Mouse (Mus musculus) heart, postnatal 36 days (tissue): ENCODE results near the gene Fmc1. TPM values are rescaled to one million over a fixed set of nuclear protein-coding genes. Genes with fewer than 3 reads are reported as not detected.
A peak's percentile ranks its signal among the peaks of the same experiment; 100 is the strongest.
"Not testable (repeated sequence)": the region's sequence is repeated elsewhere in the genome, so short reads cannot be mapped to it uniquely, and the experiment has no call there.

Experiments
- DNase-seq, 2 experiments: peaks; one replicate each; pipeline ENCODE4 v3.0.0; 2021 to 2022
- intact Hi-C: fragments of 180-260 bp; cut with DNase I; formaldehyde crosslinking; loops from one replicate; pipeline ENCODE4 v1.15.1; 2025
- total RNA-seq, 2 experiments: library from RNA; stranded (reverse); gene quantifications; 2 replicates each; pipeline ENCODE4 v1.2.3; 2021

The Fmc1 gene
- 100 to 1,000 TPM; 253 to 256 TPM for total RNA-seq

DNA sequence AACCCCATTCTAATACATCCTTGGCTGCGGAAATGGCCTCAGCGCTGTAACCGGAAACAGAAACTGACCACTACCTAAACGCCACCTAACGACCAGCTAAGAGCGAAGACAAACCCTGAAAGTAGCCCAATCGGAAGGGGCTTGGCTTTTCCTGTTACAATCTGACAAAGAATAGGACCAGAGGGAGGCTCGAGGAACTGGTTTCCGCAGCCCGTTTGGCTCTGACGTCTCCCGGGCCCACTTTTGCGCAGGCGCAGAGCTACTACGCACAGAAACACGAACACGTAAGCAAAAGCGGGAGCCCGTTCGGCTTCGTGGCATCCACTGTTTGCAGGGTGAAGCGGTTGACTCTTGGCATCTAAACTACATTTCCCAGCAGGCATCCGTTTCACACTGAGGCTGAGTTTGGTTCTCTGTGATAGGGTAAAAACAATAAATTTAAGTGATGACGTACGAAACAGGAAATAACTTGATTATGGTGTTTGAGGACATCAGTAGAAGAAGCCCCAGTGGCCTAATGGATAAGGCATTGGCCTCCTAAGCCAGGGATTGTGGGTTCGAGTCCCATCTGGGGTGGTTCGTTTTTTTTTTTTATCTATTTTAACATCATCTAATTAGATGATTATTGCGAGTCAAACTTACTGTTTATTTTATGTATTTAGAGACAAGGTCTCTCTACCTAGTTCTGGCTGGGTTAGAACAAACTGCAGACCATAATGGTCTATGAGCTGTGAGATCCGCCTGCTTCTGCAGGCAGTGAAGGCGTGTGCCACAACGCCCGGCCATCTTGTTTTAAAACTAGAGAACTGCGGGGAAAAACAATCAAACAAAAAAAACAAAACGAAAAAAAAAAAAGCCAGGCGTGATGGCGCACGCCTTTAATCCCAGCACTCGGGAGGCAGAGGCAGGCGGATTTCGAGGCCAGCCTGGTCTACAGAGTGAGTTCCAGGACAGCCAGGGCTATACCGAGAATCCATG, at the start of gene Fmc1:
Fmc1 (plus strand) TSS at position 75 of the 978 bp plus-strand sequence.
- intact Hi-C loops, result loop anchor here (2.0 kb wide), 1 partner anchor 101 kb away; the partner anchor contains the start of gene Ubn2
- DNase-seq, result peak; percentile 94 to 95

DNA sequence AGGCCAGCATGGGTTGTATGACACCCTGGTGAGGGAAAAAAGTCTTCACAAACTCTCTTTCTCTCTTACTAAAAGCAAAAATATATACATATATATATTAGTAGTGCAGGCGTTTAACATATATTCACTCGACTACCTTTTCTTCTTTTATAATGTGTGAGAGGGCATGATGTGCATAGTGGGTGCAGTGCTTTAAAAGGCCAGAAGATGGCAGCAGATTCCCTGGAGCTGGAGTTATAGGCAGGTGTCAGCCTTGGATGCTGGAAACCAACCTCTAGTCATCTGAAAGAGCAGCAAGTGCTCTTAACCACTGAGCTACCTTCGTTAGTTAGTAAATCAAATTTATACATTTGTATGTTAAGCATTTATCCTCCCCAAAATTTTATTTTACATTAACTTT, 40.8 kb upstream of the Fmc1 start:
- DNase-seq, result peak; percentile 32 to 64
- intact Hi-C loops, result loop anchor here (1.0 to 10.0 kb wide), 3 partner anchors 38 to 202 kb away; no protein-coding TSS in a partner anchor

DNA sequence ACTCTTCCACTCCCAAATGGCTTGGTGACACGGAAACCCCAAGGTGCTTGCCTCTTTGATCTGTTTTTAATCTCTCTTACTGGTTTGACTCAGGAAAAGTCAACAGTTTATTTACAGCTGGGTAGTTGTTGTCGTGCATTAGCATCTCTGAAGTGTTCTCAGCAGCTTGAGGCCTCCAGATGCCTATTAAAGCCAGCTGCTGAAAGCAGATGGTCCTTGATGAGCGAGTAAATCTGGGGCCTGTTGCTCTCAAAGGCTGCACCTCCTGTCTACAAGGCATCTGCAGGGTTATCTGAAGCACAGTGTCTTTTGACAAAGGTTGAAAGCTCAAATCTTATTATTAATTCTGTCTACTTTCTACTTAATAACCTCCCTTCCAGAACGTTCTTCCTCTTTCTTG, 37.7 kb upstream of the Fmc1 start:
- no peak for DNase-seq
- intact Hi-C loops, result loop anchor here (10.0 kb wide), 1 partner anchor 199 kb away; no protein-coding TSS in a partner anchor

DNA sequence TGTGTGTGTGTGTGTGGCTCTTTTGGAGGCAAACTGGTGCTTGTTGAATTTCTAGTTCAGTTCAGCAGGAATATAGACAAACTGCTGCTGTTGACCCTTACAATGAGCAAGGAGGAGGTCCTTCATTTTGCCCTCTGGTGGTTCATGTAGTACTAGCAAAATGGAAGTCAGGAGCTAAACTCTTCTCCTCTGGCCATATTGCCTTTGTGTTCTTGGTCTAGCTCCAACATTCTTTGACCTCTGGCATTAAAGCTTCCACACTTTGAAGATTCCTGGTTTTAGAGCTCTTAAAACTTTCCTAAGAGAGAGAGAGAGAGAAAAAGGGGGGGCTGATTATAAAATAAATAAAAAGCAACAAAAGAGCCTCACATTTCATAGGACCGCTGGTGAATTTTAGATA, 21.2 kb upstream of the Fmc1 start:
- intact Hi-C loops, result no loop called here
- DNase-seq, result no peak

DNA sequence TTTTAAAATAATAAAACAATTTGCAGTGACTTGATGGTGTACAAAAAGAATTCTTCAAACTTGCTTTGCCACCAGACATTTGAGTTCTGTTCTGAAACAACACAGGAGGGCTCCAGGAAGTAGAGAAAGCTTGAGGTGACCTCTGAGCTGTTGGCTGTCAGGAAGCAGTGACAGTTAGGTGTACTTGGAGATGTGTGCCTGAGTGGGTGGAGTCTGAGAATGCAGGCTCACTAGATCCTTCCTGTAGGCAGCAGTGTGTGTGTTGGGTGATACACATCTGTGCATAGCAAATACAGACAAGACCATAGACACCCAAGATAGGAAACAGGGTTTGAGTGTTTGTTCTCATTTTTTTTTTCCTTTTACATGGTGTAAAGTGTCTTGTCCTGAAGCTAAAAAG, 20.5 kb upstream of the Fmc1 start:
- no peak for DNase-seq
- intact Hi-C loops, result no loop called here

DNA sequence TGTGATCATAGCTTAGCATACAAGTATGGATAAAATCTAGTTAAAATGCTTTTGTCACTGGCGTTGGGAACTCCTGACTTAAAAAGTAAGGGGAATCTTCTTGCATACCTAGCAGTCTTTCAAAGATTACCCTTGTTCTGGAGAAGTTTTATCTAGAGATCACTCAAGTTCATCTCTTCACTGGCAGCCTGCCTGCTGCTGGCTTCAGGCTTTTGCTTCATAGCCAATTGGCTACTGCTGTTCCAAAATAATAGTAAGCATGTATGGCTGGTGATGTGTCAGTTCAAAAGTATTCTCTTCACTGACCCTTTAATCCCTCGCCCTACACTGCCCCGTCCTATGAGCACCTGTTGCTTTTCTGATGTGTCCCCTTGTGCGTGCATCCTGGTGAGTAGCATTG, 18.1 kb upstream of the Fmc1 start:
- intact Hi-C loops, result no loop called here
- DNase-seq, result no peak

DNA sequence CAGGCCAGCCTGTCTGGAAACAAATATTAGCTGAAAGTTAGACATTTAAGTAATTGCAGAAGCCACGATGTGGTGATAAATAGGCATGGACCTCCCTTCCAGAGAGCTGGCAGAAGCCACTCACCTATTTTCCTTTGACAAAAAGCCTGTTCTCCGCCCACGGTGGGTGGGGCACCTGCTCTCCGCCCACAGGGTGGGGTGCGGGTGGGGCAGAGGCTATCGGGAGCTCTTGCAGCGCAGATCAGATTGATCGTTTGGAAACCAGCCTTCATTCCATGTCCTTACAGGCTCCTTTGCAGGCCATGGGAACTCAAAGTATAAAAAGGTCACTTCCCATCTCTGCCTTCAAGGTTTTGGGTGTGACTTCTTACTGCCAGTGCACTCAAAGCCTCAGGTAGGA, 9.5 kb upstream of the Fmc1 start:
- no peak for DNase-seq
- intact Hi-C loops, result no loop called here

DNA sequence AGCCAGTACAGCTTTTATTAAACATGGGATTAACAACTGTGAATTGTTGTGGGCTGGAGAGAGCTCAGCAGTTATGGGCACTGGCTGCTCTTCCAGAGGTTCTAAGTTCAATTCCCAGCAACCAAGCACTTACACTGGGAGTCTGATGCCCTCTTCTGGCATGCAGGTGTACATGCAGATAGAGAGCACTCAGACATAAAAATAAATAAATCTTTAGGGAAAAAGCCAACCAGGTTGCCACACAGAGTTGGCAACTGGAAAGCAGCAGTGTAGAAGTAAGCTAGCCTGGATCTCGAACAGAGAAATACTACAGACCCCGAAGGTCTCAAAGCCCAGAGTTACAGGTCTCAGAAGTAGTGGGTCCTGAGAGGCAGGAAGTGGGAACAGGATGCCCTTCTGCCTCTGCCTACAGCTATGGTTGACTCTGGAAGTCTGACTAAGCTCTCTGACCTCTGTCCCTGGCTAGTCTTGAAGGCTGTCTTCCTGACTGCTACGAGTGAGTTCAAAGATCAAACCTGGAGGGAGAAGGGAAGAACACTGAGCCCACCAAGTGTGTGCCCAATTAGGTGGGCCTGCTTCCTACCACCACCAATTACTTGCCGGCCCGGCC, 2.0 kb upstream of the Fmc1 start:
- DNase-seq, result peak; percentile 16 to 21
- intact Hi-C loops, result no loop called here

DNA sequence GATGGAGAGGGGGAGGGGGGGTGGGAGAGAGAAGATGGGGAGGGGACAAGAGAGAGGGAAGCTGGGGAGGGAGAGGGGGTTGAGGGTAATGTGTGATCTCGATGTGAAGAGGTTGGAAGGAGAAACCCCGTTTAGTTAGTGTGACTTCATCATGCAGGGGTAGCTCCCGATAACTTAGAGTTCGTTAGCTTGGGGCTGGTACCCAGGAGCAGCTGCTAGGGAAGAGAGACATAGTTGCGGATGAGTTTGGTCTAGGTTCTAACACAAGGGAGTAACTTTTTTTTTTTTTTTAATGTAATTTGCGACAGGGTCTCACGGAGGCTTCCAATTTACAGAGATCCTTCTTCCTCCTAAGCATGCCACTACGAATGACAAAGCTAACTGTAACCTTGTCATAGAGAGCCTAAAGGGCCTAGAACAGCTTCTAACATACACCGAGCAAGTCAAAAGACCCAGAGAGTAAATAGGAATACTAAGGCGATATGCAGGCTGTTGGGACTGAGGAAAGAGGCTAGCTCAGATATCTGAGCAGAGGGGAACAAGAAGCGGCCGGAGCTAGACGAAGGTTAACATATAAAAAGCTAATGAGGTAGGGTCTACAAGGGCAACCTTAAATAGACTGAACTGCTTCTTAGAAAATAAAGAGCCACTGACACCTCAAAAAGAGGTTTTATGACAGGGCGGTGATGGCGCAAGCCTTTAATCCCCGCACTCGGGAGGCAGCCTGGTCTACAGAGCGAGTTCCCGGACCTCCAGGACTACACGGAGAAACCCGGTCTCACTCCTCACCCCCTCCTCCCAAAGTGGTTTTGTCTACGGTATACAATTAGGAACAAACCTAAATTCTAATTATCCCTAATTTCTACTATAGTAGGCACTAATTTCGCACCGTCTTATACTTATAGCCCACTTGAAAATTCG, 542 bp upstream of the Fmc1 start:
- DNase-seq, result peak; percentile 53 to 67
- intact Hi-C loops, result loop anchor here (2.0 kb wide), 1 partner anchor 100 kb away; the partner anchor contains the start of gene Ubn2

DNA sequence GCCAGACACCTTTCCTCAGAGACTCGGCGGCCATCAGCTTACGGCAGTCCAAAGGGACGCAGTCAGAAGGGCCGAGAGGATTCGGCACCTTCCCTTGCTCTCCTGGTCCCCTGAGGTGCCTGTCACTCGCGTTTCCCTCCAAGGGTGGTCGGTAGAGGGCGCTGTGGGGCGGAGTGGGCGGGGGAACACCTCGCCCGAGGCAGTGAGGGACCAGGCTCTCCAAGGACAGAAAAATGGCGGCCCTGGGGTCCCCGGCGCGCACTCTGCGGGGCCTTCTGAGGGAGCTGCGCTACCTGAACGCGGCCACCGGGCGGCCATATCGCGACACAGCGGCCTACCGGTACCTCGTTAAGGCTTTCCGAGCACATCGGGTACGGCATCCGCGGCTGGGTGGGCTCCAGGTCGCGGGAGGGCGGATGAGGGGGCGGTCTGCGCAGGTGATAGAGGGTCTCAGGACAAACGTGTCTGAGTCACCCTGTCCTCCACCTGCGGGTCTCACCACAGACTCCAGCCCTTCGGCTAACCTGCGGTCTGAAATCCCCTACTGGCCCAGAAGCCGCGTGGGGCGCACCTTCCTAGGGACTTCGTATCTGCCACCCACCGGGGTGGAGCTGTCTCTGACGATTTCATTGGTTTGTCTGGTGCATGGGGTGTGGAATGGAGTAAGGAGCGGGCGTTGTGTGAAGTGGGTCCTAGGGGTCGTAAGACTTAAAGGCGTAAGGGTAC, 1.5 kb downstream of the Fmc1 start:
- peak; percentile 99 to 100 for DNase-seq
- intact Hi-C loops, result no loop called here

DNA sequence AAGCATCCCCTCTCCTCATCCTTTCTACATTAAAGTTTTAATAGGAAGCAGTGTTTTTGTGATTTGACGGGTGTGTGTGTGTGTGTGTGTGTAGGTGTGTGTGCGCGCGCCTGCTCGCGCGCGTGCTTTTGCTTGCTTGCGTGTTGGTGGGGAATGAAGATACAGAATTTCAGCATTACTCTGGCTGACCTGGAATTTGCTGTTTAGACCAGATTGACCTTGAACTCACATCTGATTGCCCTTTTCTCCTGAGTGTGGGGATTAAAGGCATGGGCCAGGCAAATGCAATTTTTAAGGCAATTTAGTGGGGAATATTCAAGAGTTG, 2.0 kb downstream of the Fmc1 start:
- intact Hi-C loops, result no loop called here
- no peak for DNase-seq

DNA sequence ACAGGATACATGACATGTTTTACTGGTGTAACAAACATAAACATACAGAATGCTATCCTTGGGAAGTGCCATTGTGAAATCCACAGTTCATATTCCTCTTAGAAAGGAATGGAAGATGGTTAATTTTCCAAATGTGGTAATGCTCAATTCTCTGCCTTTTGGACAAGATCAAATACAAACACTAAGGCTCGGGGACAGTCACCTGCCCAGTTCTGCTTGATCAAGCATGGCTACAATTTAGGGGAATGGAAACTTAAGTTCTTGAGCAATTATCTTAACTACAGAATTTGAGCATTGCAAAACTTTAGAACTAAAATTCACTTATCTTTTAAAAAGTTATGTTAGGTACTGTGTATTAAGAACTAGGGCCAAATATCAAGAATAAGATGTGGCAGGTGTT, 2.5 kb downstream of the Fmc1 start:
- intact Hi-C loops, result loop anchor here (1.0 kb wide), 1 partner anchor 14 kb away; no protein-coding TSS in a partner anchor
- no peak for DNase-seq

DNA sequence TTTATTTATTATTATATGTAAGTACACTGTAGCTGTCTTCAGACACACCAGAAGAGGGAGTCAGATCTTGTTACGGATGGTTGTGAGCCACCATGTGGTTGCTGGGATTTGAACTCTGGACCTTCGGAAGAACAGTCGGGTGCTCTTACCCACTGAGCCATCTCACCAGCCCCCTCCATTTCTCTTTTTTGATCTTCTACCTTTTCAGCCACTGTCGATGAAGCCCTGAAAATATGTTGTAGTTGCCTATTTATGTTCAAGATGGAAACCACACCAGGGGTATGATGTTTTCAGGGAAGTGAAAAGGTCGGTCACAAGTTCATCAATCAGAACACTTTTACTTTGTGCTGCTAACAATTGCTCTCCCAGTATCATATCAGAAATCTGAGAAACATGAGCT, 10.8 kb downstream of the Fmc1 start:
- DNase-seq, intact Hi-C loops: not testable (repeated sequence)

DNA sequence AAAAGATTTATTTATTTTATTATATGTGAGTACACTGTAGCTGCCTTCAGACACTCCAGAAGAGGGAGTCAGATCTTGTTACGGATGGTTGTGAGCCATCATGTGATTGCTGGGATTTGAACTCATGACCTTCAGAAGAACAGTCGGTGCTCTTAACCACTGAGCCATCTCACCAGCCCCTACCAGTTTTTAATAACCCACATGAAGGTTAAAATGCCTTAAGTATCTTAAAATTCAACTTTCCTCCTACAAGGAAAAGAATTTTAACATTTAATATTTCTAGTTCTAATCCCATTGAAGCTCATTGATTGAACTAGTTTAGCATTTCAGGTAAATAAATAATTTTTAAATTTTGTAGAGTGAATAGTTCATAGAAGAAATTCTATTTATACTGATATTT, 13.7 kb downstream of the Fmc1 start:
- intact Hi-C loops, DNase-seq: not testable (repeated sequence)

DNA sequence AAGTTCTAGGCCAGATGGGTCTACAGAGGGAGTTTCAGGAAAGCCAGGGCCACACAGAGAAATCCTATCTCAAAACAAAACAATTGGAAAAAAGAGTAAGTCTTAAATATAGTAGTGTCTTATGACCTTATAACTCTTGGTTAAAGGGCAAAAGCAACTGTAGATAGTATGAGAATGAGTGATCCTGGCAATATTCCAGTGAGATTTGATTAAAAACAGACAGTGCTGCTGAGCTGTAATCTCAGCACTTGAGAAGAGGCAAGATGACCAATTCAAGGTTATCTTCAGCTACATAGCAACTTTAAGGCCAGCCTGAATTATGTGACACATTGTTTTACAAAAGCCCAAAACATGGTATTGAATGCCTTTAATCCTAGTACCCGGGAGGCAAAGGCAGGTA, 14.4 kb downstream of the Fmc1 start:
- intact Hi-C loops, result no loop called here
- no peak for DNase-seq

DNA sequence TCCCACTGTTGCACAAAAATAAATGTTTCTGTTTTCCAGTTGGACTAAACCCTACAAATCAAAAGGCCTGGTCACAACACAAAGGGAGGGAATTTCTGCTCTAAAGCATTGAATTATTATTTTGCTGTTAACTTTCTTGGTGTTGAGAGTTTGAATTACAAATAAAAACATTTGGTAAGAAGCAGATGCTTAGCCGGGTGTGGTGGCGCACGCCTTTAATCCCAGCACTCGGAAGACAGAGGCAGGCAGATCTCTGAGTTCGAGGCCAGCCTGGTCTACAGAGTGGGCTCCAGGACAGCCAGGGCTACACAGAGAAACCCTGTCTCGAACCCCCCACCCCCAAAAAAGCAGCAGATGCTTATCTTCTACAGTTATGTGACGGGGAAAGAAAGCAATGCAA, 15.3 kb downstream of the Fmc1 start:
- intact Hi-C loops, result not testable (repeated sequence)

DNA sequence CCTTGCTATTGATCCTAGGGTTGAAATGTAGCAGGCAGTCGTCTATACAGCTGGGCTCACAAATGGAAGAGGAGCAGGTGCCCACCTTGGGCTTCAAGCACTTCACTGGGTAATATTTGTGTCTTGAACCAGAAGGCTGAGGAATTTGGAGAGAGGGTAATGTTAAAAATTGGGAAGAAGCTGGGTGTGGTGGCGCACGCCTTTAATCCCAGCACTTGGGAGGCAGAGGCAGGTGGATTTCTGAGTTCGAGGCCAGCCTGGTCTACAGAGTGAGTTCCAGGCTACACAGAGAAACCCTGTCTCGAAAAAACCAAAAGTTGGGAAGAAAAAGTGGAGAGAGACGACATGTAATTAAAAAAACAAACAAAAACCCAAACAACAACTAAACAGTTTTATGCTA, 16.5 kb downstream of the Fmc1 start:
- DNase-seq, result not testable (repeated sequence)
- intact Hi-C loops, result loop anchor here (1.0 to 5.0 kb wide), 3 partner anchors 14 to 327 kb away; partner anchors contain the start of genes Hipk2, Tbxas1 and Ubn2

More for the DNA sequence above, 15.3 kb downstream of the Fmc1 start:
- not testable (repeated sequence) for DNase-seq

DNA sequence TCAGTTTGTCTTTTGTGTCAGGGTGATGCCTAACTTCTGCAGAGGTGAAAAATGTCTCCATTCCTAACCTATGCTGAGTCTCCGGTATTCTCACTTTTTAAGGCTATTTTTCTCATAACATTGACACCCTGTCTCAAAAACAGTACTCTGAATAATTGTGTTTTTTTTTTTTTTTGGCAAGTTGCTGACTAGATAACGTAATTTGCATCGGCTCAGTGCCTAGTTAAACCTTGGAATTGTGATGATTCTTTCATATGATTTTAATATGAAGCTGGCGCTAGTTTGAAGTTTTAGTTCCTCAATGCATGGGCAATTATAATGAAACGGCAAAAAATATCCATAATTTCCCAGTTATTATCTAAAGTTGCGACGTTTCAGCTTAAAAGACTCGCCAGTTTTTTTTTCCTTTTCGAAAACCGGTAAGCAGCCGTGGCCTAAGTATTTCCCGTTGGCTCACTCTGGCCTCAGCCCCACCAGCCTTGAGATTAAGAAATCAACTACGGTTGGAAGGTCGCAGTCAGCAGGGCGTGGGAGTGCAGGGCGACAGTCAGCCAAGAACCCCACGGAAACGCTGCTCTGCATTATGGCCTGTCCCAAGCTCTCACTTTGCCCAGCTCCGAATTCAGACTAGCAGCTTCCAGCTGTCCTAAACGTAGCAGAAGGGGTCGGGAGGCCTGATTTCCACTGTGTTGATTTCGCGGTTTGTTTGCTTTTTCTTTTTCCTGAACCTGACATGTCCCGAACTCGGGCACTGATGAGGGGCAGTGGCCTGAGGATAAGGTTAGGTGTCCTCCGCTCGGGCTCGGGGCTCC, 17.2 kb downstream of the Fmc1 start:
- DNase-seq, result peak in 1 of 2 experiments; percentile 75
- intact Hi-C loops, result loop anchor here (5.0 kb wide), 2 partner anchors 118 to 327 kb away; partner anchors contain the start of genes Hipk2, Tbxas1 and Ubn2
